Mouse (Mus musculus): ENCODE results near the gene Zfp710. TPM values are rescaled to one million over a fixed set of nuclear protein-coding genes. Genes with fewer than 3 reads are reported as not detected.

Zfp710 gene
- total RNA-seq, 2 experiments from 2014 or later, result 14.1 to 15.5 TPM

DNA sequence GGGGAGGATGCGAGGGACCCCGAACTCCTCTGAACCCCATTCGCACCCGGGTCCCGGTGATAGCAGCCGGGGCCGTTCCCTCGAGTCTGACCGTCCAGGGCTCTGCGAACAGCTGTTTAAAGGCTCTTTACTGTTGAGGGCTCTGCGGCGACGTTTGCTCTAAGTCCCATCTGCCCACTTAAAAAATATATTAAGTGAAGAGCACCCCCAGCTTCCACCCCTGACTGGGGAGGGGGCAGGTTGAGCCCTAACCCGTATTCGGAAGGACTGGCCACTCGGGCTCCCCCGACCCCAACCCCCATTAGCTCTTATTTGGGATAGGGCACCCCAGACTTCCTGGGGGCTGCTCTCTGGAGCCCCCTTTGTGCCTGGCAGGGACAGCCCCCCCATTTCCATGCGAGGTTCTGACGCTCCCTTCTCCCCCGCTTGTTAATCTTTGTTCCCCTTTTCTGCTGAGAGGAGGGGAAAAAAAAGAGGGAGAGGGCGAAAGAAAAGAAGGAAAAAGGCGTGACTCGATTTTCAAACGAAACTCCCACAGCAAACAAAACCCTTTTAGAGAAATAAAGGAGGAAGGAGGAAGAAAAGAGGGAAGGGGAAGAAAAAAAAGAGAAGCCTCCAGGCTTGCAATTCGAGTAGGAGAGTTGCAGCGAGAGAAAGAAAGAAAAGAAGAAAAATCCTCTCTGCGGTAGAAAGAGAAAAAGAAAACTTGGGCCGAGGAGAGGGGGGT lies 940 bp downstream of the Zfp710 start:
- intact Hi-C loops (cut with DNase I; ENCODE audit: low total_unique reads), result loop anchor here (5.0 to 10.0 kb wide), 2 partner anchors 47 to 199 kb away; no protein-coding TSS in a partner anchor
- no peak for DNase-seq

DNA sequence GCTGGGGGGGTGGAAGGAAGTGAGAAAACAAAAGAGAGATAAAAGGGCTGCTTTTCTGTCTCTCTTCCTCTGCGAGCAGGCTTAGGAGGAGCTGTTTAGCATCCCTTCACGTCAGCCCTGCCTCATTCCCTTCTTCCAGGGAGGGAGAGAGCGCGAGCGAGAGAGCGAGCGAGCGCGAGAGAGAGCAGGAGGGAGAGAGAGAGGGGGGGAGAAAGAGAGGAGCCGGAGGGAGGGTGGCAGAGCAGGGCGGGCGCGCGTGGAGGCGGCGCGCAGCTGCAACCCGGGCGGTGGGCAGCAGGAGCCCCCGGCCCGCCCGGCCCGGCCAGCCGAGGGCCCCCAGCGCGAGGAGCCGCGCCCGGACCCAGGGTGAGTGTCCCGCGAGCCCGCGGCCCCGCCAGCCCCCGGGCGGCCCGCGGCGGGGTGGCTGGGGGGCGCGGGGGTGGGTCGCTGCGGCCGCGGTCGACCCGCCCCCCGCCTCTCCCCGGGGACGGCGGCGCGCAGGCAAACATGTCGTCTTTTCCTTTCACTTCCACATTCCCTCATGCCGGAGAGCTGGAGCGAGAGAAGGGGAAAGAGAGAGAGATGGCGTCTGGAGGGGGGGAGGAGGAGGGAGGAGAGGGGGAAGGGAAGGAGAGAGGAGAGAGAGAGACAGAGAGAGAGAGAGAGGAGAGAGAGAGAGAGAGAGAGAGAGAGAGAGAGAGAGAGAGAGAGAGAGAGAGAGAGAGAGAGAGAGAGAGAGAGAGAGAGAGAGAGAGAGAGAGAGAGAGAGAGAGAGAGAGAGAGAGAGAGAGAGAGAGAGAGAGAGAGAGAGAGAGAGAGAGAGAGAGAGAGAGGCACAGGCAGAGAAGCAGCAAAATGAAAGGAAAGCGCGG lies 1.7 kb downstream of the Zfp710 start:
- intact Hi-C loops (cut with DNase I; ENCODE audit: low total_unique reads), result loop anchor here (5.0 to 10.0 kb wide), 2 partner anchors 46 to 198 kb away; no protein-coding TSS in a partner anchor
- peak; percentile 58 for DNase-seq

DNA sequence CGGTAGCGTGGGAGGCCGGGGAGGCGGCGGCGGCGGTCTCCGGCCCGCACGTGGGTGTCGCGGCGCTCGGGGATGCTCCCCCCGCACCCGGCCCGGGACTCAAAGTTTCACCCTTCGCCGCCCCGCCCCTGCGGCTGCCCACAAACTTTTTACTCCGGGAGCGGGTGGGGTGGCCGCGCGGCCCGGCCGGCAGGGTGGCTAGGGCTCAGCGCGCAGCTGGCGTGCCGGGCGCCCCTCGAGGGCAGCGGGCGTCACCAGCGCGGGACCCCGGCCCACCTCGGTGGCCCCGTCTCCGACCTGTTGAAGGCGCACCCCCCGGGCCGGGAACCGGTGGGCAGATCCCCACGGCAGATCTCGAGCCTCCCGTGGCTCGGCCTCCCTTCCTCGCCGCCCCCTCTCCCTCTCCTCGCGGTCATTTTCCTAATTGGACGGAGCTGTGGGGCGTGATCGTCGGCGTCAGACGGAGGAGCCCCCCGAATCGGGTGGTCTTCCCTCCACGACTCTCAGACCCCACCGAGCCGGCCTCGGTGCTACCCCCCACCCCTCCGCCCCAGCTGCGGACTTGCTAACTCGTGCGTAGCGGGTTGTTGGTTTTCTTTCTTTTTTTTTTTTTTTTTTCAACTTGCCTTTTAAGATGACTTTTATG lies 2.5 kb downstream of the Zfp710 start:
- peak; percentile 84 for DNase-seq
- intact Hi-C loops (cut with DNase I; ENCODE audit: low total_unique reads), result loop anchor here (5.0 to 10.0 kb wide), 2 partner anchors 45 to 198 kb away; no protein-coding TSS in a partner anchor

DNA sequence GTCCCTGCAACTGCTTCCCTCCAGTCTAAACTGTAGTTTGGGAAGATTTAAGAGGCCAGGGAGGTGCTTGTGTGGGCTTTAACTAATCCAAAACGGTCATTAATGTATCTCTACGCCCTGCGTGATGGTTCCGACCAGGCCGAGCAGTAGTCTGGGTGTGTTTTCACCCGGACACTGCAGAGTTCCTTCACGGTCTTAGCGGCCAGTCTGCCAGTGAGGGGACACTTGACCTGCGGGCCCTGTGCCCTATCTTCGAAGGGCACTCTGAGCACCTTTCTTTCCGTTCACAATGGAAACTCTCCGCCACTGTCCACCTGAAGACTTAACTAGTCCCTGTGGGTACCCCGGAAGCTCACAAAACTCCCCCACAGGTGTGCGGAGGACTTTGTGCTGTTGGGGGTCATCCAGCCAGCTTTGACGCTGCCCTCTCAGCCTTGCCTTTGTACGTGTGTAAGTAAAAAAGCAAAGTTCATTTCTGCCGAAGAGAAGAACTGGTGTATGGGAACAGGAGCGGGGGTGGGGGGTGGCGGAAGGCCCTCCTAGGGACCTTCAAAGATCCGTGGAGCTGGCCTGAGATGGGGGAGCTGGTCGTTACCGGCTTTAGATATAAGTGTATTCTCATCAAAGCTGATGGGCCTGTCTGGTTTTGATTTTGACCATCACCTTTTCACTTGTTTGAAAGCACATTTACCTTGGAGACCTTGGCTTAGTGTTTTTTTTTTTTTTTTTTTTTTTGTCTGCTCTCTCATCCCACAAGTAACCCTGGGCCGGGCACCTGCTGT lies 3.2 kb downstream of the Zfp710 start:
- intact Hi-C loops (cut with DNase I; ENCODE audit: low total_unique reads), result loop anchor here (5.0 to 10.0 kb wide), 2 partner anchors 44 to 197 kb away; no protein-coding TSS in a partner anchor
- DNase-seq, result peak; percentile 33

DNA sequence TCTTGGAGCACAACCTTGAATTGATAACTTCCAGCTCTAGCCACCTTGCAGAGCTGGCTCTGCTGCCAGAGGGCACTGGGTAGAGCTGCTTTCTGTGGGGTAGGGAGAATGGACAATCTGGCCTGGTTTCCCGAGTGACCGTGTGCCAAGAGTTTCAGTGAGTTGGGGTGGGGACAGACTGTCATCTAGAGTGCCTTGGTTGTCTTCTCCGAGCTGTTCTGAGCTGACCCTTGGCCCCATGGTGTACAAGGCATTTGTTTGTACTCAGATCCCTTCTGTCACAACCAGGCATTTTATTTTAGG lies 3.8 kb downstream of the Zfp710 start:
- peak; percentile 20 for DNase-seq

DNA sequence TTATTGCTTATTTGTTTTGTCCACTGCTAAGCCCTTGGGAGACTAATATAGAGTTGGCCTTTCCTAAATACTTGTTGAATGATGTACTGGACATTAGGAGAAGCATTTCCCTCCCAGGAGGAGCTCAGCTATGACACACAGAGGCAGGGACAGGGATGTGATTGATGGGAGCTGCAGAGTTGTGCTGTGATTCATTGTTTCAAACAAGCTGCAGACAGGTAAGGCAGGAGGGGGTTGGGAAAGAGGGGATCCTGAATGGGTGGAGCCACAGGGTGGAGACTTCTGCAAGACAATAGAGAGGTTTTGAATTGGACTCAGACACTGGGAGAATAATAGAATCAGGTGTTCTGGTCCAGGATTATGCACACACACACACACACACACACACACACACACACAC lies 5.4 kb downstream of the Zfp710 start:
- intact Hi-C loops (cut with DNase I; ENCODE audit: low total_unique reads), result no loop called here
- DNase-seq, result no peak

More for the DNA sequence above, 3.8 kb downstream of the Zfp710 start:
- intact Hi-C loops (cut with DNase I; ENCODE audit: low total_unique reads), result loop anchor here (5.0 to 10.0 kb wide), 2 partner anchors 44 to 196 kb away; no protein-coding TSS in a partner anchor

DNA sequence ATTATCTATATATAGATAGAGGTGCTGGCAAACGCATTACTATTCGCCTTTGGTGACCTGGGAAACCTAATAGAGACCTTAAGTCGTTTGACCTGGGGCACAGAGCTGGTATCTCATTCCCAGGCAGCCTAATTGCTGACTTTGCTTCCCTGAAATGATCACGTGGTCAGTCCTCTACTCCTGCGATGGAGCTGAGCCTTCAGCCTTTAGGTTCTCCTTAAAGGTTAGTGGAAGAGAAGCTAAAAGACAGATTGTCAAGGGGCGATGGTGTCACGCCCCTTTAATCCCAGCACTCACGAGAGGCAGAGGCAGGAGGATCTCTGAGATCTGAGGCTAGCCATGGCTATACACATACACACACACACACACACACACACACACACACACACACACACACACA lies 5.9 kb downstream of the Zfp710 start:
- intact Hi-C loops (cut with DNase I; ENCODE audit: low total_unique reads), result no loop called here
- no peak for DNase-seq

DNA sequence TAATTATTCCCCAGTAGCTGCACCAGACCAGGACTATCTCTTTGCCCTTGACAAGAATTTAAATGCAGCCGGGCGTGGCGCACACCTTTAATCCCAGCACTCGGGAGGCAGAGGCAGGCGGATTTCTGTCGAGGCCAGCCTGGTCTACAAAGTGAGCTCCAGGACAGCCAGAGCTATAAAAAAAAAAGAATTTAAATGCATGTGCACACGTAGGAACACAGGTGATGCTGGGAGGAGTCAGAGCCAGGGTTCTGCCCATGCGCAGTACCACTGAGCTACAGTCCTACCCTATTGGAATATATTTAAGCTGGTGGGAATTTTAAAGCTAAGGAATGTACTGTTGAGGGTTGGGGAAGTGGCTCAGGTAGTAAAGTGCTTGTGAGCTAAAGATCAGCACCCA lies 6.4 kb downstream of the Zfp710 start:
- intact Hi-C loops (cut with DNase I; ENCODE audit: low total_unique reads), result no loop called here
- no peak for DNase-seq

DNA sequence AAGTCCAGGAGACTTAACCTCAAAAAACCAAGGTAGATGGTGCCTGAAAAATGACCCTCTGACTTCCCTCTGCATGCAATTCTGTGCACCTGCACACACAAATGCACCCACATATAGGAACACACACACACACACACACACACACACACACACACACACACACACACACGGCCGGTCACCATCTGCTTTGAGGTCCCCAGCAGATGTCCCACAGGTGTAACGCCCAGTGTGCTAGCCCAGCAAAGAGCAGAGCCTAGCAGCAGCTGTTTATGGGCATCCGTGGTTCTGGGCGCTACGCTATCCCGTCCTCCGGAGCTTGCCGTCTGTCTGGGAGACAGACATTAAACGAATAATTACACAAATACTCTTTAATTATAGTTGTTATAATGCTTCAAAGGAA lies 6.9 kb downstream of the Zfp710 start:
- intact Hi-C loops (cut with DNase I; ENCODE audit: low total_unique reads), result no loop called here
- no peak for DNase-seq

DNA sequence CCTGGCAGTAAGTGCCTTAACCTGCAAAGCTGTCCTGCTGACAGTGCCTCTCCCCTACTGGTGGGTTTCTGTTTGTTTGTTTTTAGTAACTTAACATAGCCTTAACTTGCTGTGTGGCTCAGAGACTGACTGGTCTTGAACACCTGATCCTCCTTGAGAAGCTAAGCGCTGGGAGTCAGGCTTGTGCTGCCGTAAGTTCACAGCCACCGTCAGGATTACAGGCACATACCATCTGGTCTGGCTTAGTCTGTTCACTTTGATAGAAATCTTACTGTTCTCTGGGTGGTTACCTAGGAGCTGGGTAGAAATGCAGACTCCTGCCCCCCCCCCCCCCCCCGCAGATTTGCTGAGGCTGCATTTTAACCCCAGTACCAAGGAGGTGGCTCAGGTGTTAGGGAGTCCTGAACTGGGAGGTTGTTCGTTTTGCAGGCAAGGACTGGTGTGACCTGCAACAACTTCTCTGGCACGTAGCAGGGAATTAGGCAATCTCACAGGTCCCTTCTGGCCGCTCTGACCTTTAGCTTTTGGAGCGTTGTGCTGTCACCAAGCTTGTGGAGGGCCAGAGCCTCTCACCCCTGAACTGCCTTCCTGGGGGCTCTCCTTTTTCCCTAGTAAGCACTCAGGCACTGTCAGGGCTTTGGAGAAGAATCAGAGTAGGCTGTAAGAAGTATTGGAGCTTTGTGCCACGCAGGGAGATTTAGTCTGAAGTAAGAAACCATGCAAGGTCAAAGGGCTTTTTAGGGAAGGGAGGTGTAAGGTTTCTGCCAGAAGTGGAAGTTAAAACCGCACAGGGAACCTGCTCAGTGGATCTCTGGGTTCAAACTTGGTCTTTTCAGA lies 7.8 kb downstream of the Zfp710 start:
- no peak for DNase-seq
- intact Hi-C loops (cut with DNase I; ENCODE audit: low total_unique reads), result no loop called here

DNA sequence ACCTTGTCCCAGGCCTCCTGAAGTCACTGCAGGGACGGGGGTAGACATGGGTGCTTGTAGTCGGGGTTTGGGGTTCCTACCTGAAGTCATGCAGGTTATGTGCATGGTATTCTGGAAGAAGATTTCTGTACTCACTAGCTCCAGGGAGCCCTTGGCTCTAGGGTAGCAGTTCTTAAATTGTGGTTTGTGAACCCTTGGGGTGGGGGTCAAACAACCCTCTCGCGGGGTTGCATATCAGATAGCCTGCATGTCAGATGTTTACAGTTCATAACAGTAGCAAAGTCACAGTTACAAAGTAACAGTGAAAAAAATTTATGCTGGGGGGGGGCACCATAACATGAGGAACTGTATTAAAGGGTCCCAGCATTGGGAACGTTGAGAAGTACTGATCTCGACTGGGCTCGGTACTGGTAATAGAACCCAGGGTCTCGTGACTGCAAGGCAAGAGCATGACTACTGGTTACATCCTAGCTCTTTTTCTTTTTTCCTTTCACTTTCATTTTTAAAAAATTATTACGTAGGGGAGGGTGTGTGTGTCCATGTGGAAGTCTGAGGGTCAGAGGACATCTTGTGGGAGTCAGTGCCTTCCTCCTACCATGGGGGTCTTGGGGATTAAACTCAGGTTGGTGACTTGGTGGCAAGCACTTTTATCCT lies 8.6 kb downstream of the Zfp710 start:
- intact Hi-C loops (cut with DNase I; ENCODE audit: low total_unique reads), result no loop called here
- no peak for DNase-seq

DNA sequence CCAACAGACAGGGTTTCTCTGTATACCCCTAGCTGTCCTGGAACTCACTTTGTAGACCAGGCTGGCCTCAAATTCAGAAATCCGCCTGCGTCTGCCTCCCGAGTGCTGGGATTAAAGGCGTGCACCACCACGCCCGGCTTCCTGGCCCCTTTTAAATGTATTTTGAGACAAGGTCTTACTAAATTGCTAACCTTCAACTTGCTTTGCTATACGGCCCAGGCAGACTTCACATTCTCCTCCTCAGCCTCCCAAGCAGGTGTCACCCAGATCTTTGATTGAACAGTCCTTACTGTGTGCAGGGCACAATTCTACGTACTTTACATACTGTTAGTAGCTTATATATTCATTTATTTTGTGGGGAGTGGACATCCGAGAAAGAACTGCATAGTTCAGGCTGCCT lies 9.2 kb downstream of the Zfp710 start:
- no peak for DNase-seq
- intact Hi-C loops (cut with DNase I; ENCODE audit: low total_unique reads), result no loop called here

DNA sequence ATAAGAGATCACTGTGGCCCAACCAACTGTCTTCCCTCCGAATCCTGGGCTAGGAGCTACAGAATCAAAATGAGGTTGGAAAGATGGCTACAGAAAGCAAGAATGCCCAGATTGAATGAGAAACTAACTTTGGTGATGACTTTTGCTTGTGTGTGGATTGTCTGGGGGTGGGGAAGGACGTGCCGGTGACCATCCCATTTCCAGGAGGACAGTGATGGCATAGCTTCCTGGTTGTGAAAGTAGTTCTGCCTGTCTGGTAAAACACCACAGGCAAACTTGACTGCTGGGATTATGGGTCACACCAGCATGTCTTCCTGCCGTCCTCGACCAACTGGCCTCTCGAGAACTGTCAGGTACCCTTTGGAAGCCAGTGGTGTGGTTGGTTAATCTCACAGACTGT lies 10.5 kb downstream of the Zfp710 start:
- intact Hi-C loops (cut with DNase I; ENCODE audit: low total_unique reads), result no loop called here
- DNase-seq, result no peak

DNA sequence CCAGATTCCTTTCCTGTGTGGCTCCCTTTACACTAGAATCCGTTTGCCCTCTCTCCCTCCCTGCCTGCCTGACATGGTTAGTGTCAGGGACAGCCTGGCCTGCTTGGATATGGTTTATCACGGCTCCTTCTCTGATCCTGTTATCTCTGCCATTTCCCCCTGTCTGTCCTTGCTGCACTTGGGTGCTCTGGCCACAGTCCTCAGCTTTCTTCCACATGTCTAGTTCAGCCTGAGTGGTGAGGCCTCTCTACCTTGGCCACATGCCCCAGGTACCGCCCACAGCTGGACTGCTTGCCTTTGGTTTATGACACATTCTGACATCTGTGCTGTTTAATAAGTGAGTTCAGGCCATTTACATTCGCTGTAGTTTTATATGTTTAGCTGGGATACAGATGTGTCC lies 11.1 kb downstream of the Zfp710 start:
- intact Hi-C loops (cut with DNase I; ENCODE audit: low total_unique reads), result no loop called here
- DNase-seq, result peak; percentile 80

DNA sequence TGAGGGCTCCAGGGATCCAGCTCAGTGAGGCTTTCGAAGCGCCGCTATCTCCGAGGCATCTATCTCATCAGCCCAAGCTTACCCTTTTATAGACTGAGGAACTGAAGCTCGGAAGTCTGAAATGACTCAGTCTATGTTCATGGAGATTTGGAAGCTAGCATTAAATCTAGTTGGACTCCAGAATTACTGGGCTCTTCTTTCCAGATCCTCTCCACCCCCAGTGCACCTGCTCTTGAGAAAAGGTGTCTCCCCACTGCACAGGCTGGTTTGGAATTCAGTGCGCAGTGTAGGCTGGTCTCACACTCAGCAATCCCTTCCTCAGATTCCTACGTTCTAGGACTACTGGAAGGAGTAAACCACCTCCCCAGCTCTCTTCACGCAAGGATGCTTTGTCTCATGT lies 15.1 kb downstream of the Zfp710 start:
- DNase-seq, result no peak
- intact Hi-C loops (cut with DNase I; ENCODE audit: low total_unique reads), result no loop called here

DNA sequence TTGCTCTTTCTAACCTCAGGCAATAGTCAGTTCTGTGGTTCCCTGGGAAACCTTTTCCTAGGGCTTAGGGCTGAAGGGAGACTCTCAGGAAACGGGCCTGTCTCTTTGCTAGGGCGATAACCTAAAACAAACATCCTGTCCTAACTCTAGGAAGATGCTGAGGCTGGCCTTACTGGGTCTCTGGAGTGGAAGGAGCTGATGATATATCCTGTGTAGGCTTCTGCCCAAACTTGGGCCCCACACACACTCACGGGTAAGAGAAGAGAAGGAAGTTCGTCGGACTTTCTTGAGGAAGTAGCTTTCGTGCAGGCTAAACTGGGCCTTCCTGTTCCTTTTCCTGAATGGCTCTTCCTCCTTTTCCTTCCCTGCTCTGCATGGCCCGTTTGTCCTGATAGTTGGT lies 19.6 kb downstream of the Zfp710 start:
- intact Hi-C loops (cut with DNase I; ENCODE audit: low total_unique reads), result no loop called here
- DNase-seq, result no peak

DNA sequence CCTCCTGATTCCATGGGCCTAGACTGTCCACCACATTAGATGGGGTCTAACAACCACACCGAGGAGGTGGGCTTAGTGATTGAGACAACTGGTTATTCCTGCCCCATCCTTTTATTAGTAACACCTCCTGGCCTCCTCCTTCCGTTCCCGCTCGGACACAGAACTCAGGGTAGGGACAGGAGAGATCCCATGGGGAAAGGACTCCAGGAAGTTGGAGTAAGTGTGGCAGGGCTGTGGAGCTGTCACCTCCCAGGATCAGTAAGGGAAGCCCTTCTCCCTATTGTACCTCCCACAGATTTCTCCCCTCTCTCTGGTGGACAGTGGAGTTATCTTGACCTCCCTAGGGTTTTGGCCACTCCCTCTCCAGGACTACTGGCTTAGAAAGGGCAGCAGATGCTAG lies 22.4 kb downstream of the Zfp710 start:
- DNase-seq, result no peak
- intact Hi-C loops (cut with DNase I; ENCODE audit: low total_unique reads), result no loop called here

DNA sequence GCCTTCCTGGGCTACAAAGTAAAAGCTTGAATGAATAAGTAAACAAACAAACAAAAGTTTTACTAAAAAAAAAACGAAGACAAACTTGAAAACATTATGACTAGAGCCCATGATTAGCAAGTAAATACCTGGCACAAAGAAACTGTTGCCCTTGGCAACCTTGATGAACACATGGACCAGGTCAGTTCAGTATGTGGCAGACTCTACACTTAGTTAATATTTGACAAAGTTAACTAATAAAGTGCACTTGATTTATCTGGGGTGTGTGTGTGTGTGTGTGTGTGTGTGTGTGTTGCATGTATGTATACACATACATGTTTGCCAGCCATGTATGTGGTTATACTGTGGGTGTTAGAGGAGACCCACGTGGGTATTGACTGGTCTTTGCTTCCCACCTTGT lies 25.1 kb downstream of the Zfp710 start:
- intact Hi-C loops (cut with DNase I; ENCODE audit: low total_unique reads), result no loop called here
- DNase-seq, result no peak

All from gastrocnemius, postnatal 14 days (tissue).